Mouse (Mus musculus) left cerebral cortex, postnatal 14 days (tissue): Measurements from ENCODE around the gene Rpl9. TPM values are rescaled to one million over a fixed set of nuclear protein-coding genes. Genes with fewer than 3 reads are reported as not detected.
A peak's percentile ranks its signal among the peaks of the same experiment; 100 is the strongest.

ENCODE experiments used
- DNase-seq, 2 experiments: peaks; one replicate each; pipeline ENCODE4 v3.0.0; 2021 to 2022; ENCODE audit warnings: low spot score in 2 of 2, mixed read lengths in 1 of 2
- intact Hi-C: fragments of 180-260 bp; cut with DNase I; formaldehyde crosslinking; loops from one replicate; pipeline ENCODE4 v1.15.1; 2025
- total RNA-seq, 2 experiments: library from RNA; stranded (reverse); gene quantifications; 2 replicates each; pipeline ENCODE4 v1.2.3; 2021

The Rpl9 gene
- total RNA-seq, 2 experiments from 2014 or later: 562 to 565 TPM

GRCm38 (mm10) chr5:65391753-65392152 lies 509 bp upstream of the Rpl9 start:
- DNase-seq: peak in 1 of 2 experiments; percentile 37
- intact Hi-C loops: loop anchor here (5.0 kb wide), 1 partner anchor 54 kb away; the partner anchor contains the start of gene Rfc1

- DNase-seq: no peak
- intact Hi-C loops: loop anchor here (10.0 kb wide), 1 partner anchor 382 kb away; no protein-coding TSS in a partner anchor
These were observed 4.0 kb downstream of the Rpl9 start for GRCm38 (mm10) chr5:65387008-65387867.

GRCm38 (mm10) chr5:65385704-65386103 lies 5.5 kb downstream of the Rpl9 start:
- DNase-seq: peak in 1 of 2 experiments; percentile 42
- intact Hi-C loops: loop anchor here (10.0 kb wide), 1 partner anchor 381 kb away; no protein-coding TSS in a partner anchor

- intact Hi-C loops: no loop called here
- no peak for DNase-seq
These were observed 16.5 kb downstream of the Rpl9 start for GRCm38 (mm10) chr5:65374746-65375145.

- intact Hi-C loops: no loop called here
- DNase-seq: no peak
These were observed 19.7 kb downstream of the Rpl9 start for GRCm38 (mm10) chr5:65371551-65371950.

GRCm38 (mm10) chr5:65367837-65368236 lies 23.4 kb downstream of the Rpl9 start:
- DNase-seq: no peak
- intact Hi-C loops: no loop called here

- DNase-seq: no peak
- intact Hi-C loops: no loop called here
These were observed 33.5 kb downstream of the Rpl9 start for GRCm38 (mm10) chr5:65357771-65358170.

- DNase-seq: no peak
- intact Hi-C loops: no loop called here
These were observed 34.4 kb downstream of the Rpl9 start for GRCm38 (mm10) chr5:65356851-65357250.

GRCm38 (mm10) chr5:65354985-65355384 lies 36.3 kb downstream of the Rpl9 start:
- intact Hi-C loops: no loop called here
- no peak for DNase-seq

- no peak for DNase-seq
- intact Hi-C loops: no loop called here
These were observed 37.1 kb downstream of the Rpl9 start for GRCm38 (mm10) chr5:65354097-65354496.

- DNase-seq: no peak
- intact Hi-C loops: no loop called here
These were observed 40.7 kb downstream of the Rpl9 start for GRCm38 (mm10) chr5:65350508-65350907.

- DNase-seq: no peak
- intact Hi-C loops: no loop called here
These were observed 43.1 kb downstream of the Rpl9 start, which contains the start of gene Klb for GRCm38 (mm10) chr5:65348168-65348567. Klb (plus strand) TSS chr5:65348314.

GRCm38 (mm10) chr5:65340167-65340566 lies 51.1 kb downstream of the Rpl9 start:
- DNase-seq: no peak
- intact Hi-C loops: no loop called here

GRCm38 (mm10) chr5:65338394-65338793 lies 52.9 kb downstream of the Rpl9 start:
- intact Hi-C loops: loop anchor here (5.0 kb wide), 1 partner anchor 54 kb away; the partner anchor contains the start of genes Lias and Rpl9
- DNase-seq: no peak

Other genes starting within 250 kb of the Rpl9 start
- 10 to 100 TPM; 19.7 to 20.1 TPM for gene Wdr19, start 191.7 kb downstream of the Rpl9 start, total RNA-seq
- gene Rfc1, start 55.8 kb downstream of the Rpl9 start, total RNA-seq: 10 to 100 TPM; 27.0 to 29.6 TPM
- gene Klb, start 43.1 kb downstream of the Rpl9 start, total RNA-seq: under 1 TPM; 0.29 to 0.47 TPM
- 10 to 100 TPM; 35.4 to 36.1 TPM for gene Lias, start 53 bp upstream of the Rpl9 start, total RNA-seq
- 10 to 100 TPM; 24.8 to 25.7 TPM for gene Ugdh, start 44.5 kb upstream of the Rpl9 start, total RNA-seq
- gene Gm43552, start 101.4 kb upstream of the Rpl9 start, total RNA-seq: 1 to 10 TPM in 1 of 2 experiments, not detected in 1; 3.4 TPM
- 100 to 1,000 TPM; 147 to 161 TPM for gene Smim14, start 145.7 kb upstream of the Rpl9 start, total RNA-seq
- gene Ube2k, start 145.8 kb upstream of the Rpl9 start, total RNA-seq: 100 to 1,000 TPM; 122 to 132 TPM